Mouse (Mus musculus) heart, postnatal 14 days (tissue): ENCODE measurements around the gene Nps. TPM values are rescaled to one million over a fixed set of nuclear protein-coding genes. Genes with fewer than 3 reads are reported as not detected.
"Not testable (repeated sequence)": the region's sequence is repeated elsewhere in the genome, so short reads cannot be mapped to it uniquely, and the experiment has no call there.

ENCODE experiments used
- DNase-seq, 2 experiments: peaks; one replicate each; pipeline ENCODE4 v3.0.0; 2021 to 2022
- intact Hi-C: fragments of 180-260 bp; cut with DNase I; formaldehyde crosslinking; loops from one replicate; pipeline ENCODE4 v1.15.1; 2025
- long read RNA-seq, 2 experiments: library from polyadenylated mRNA; stranded (forward); transcript quantifications; one replicate each; pipeline ENCODE4 v2.0.0; 2021
- total RNA-seq, 2 experiments: library from RNA; stranded (reverse); gene quantifications; 2 replicates each; pipeline ENCODE4 v1.2.3; 2021

Nps gene
- total RNA-seq: not detected
- long read RNA-seq, experiment 1: 0 reads
- long read RNA-seq, experiment 2: 0 reads

DNA sequence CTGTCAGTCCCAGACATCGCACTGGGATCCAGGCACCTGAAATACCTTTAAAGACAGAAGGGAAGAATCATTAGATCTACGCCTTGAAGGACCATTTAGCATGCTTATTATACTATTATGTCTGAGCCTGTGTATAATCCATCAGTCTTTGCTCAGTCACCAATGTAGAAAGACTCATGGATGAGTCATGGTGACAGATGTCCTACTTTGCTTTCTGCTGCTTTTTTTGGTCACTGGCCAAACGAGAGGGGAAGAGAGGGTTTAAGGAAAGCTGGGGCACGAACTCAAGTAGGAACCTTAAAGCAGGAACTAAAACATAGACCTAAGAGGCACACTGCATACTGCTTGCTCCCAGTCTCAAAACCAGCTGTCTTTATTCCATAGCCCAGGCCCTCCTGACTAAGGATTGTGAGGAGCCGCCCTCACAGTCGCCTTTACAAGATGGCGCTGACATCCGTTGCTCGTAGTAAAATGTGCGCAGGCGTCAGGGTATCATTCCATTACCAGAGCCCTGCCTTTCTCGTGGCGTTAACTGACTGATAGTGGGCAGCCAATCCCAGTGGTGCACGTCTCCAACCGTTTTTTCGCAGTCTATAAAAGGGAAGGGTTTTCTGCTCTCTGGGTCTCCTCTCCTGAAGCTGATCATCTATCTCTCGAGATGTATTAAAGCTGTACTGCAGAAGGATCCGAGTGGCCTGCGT, at the start of gene Nps:
TSS of gene Nps (plus strand) at position 651 of the 701 bp plus-strand sequence.
- intact Hi-C loops, DNase-seq: not testable (repeated sequence)

DNA sequence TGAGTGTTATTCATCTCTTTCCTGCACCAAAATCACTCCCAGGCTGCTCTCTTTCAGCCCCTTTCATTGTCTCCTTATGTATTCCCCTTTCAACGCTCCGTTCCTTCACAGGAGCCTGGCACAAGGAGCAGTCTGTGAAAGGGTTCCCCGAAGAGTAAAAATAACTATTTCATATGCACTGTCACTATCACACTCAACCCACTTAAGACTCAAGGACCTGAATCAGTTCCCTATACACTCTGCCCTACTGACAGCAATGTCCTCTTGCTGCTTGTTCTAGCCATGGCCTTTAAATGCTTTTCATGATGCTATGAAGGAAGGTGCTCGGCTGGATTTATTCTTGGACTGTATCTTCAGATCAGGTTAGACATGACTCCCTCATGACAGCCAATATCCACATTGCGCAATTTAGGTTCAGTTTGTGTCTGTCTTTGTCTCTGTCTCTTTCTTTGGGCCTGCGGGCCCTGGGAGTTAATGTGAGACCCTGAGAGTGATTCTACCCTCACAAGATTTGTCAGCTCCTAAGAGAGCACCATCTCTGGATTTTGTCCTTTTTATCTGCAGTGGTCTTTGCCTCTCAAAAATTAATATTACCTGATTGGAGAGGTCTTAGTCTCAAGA, 49.4 kb upstream of the Nps start:
- DNase-seq: no peak

GRCm38 (mm10) chr7:135210296-135210695, 48.2 kb upstream of the Nps start:
- no peak for DNase-seq
- intact Hi-C loops: no loop called here

More for the DNA sequence above, 49.4 kb upstream of the Nps start:
- intact Hi-C loops: no loop called here

DNA sequence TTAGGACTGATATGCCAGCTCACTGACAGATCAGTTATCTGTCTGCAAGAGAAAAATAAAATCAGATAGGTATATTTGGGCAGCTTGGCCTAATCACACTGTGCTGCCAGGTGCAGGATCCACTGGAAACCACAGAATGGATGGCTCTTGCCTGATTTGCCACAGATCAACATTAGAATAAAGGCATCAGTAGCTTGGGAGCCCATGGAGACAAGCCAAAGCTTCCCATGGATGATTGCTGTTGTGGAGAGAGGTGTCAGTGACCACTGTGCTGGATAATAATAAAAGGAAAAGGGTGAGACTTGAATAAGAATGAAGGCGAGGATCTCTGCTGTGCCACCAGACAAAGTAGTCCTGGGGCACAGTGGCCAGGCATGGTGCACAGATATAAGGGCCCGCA, 47.7 kb upstream of the Nps start:
- intact Hi-C loops: no loop called here
- DNase-seq: no peak

DNA sequence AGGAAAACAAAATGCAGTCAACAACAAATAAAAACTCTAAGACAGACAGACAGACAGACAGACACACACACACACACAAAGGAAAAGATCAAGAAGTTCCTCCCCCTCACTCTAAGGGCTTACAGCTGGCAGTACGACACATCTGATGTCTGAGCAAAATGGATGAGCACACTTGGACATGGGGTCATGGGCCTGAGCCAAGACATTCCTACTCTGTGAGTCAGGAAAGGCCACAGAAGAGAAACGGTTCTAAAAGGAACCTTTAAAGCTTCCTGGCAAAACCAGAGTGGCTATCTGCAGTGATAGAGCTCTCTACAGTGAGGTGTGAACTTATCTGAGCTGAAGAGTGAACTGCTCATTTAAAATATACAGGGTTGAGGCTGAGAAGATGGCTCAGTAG, 46.0 kb upstream of the Nps start:
- intact Hi-C loops: no loop called here
- DNase-seq: peak; percentile 42 to 69

DNA sequence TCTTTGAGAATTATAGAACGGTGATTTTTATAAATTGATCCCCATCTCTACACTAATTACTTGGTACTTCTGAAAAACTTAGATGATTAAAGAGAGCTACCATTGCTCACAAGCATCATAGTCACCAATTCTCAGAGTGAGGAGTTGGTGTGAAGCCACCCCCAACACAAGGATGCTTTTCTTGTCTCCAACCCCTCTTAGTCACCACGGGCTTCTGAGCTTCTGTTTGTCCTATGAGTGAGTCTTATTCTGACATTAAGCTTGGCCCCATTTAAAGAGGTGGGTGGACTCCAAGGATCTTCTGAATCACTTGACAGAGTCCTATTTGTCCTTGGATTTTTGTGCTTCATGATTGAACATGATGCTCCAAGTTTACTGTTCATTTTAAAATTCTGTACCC, 37.0 kb upstream of the Nps start:
- no peak for DNase-seq
- intact Hi-C loops: no loop called here

- no peak for DNase-seq
- intact Hi-C loops: no loop called here
Observed at GRCm38 (mm10) chr7:135226021-135226420, 32.5 kb upstream of the Nps start.

GRCm38 (mm10) chr7:135237152-135237551, 21.4 kb upstream of the Nps start:
- intact Hi-C loops: no loop called here
- peak in 1 of 2 experiments; percentile 11 for DNase-seq

- no peak for DNase-seq
- intact Hi-C loops: no loop called here
Observed at GRCm38 (mm10) chr7:135239441-135239840, 19.1 kb upstream of the Nps start.

DNA sequence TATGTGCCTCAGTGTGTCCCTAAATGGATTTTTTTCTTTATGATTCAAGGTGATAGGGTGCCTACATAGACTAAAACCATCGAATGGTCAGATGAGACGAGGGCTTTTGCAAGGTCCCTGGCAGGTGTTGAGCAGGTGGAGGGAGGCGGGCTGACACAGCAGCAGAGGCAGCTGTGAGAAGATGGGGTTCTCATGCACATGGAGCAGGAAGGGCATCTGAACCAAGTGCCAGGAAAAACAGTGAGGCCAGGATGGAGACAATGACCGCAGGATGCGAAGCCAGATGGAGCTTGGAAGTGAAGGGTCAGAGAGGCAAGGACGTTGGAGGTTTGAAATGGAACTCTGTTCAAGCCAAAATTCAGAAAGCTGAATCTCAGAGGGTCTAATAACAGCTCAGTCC, 18.5 kb upstream of the Nps start:
- intact Hi-C loops: no loop called here
- no peak for DNase-seq

DNA sequence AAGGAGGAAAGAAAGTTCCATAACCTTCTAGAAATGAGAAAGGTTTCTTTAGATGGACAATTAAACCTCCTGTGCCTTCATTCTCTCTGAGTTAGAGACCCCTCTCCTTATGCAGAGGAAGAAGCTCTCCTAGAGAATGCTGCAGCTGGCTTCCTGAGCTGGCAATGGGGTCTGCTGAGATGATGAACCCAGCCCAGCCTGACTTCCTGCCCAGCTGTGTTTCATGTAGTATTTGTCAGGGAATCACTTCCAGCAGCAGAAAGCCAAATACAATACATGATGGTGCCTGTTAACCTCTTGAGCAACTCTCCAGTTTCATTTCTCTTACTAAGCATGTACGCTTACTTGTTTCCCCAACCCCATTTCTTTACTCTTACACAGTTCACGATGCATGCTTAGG, 17.9 kb upstream of the Nps start:
- DNase-seq: peak; percentile 19 to 39
- intact Hi-C loops: no loop called here

- no peak for DNase-seq
- intact Hi-C loops: no loop called here
Observed at GRCm38 (mm10) chr7:135244171-135244880, 14.2 kb upstream of the Nps start.

- DNase-seq: no peak
- intact Hi-C loops: no loop called here
Observed at GRCm38 (mm10) chr7:135246386-135246785, 12.1 kb upstream of the Nps start.

DNA sequence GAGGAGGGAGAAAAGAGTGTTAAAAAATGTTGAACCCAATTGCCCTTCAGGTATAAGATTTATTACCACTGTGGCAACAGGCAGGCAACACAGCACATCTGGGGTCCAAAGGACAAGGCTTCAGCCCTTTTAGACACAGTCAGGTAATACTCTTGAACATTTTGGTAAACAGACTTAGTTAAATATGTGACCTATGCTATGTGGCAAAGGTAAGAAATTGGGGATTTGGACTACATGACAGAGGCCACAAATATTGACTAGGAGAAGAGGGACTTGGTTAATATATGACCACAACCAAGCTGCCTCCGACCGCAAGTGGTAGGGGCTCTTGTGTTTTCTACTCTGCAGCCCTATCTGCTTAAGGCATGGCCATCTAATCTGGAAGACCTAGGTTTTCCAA, 5.3 kb upstream of the Nps start:
- intact Hi-C loops: no loop called here
- DNase-seq: no peak

DNA sequence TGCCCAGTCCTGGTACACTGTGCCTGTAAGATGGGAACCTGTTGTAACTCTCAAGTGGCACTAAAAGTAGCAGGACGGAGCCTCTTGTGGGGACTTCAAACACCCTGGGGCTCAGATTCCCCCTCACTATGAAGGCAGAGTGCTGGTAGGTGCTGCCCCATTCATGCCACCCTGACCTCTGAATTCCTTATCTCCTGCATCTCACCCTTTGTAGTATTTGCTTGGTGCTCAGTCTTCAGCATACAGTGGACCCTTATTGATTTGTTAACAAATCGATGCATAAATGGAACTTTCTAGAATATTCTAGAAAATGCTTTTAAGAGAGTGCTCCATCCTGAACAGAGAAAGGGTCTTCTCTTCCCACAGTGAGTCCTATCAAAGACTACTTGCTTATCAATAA, 4.1 kb upstream of the Nps start:
- intact Hi-C loops: no loop called here
- DNase-seq: no peak

- intact Hi-C loops: no loop called here
- DNase-seq: peak; percentile 3 to 7
Observed at GRCm38 (mm10) chr7:135271011-135271410, 12.5 kb downstream of the Nps start.

DNA sequence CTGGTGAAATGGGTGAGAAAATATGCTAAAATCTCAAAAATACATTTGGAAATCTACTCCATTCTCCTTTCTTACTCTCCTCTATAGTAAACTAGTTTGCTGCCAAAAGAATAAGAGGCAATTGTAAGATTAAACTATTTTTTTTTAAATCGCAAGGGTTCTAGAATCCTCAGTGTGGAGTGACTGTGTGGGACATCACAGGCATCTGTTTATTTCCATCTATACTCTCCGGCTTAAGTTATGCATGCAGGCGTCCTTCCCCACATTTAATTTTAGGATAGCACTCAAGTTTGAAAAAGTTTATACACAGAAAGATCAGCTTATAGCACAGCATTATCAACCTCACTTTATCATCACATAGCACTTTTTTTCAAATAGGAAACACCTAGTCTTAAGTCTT, 24.7 kb downstream of the Nps start:
- DNase-seq: no peak
- intact Hi-C loops: no loop called here

GRCm38 (mm10) chr7:135289976-135290375, 31.5 kb downstream of the Nps start:
- intact Hi-C loops: no loop called here
- no peak for DNase-seq

GRCm38 (mm10) chr7:135291646-135292236, 33.2 kb downstream of the Nps start:
- DNase-seq: peak; percentile 10 to 19
- intact Hi-C loops: no loop called here

DNA sequence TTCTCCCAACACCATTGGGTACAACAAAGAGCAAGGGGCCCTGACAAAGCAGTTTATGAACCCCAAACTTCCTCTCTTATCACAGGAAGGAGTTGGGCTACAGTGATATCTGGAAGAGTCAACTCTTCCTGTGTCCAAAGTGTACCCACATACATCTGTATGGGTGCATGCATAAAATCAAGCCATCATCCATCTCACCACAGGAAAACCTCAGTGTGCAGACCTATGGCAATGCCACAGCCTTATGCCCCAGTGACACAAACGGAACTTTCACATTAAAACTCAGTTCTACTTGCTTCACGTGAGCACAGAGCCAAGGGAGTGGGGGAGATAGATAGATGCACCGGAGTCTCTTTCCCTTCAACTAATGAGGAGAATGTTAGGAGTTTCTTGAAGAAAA, 36.0 kb downstream of the Nps start:
- no peak for DNase-seq
- intact Hi-C loops: no loop called here

- intact Hi-C loops: no loop called here
- no peak for DNase-seq
Observed at GRCm38 (mm10) chr7:135304496-135304895, 46.0 kb downstream of the Nps start.
